In genomic region chr2:6100027-6100749, GRCm38 (mm10) we compare ENCODE assay signal across 7 mouse cellular contexts. TPM values are rescaled to one million over a fixed set of nuclear protein-coding genes. Genes with fewer than 3 reads are reported as not detected.
DNase-seq lines count a peak whose midpoint lies in the region; ATAC-seq lines count a peak whose summit lies in the region.

No protein-coding gene starts in this region.

- H3K4me1 ChIP-seq in heart, embryonic 13.5 days = peaks cover 48% of the 10 kb centered on the region
- H3K4me1 ChIP-seq in neural tube, embryonic 14.5 days (ENCODE audit: control insufficient read depth, insufficient read depth, low read length) = no peaks in the 10 kb centered on the region

- H3K27me3 ChIP-seq in heart, embryonic 13.5 days (replicated peaks) = peaks cover 12% of the 10 kb centered on the region
- H3K27me3 ChIP-seq in neural tube, embryonic 14.5 days (ENCODE audit: control insufficient read depth, insufficient read depth, low read length) = no peaks in the 10 kb centered on the region

- no peaks in the 10 kb centered on the region for H3K9me3 ChIP-seq in heart, embryonic 13.5 days
- no peaks in the 10 kb centered on the region for H3K9me3 ChIP-seq in neural tube, embryonic 14.5 days (ENCODE audit: control insufficient read depth, low read length)

- H3K9ac ChIP-seq in heart, embryonic 13.5 days = peak overlapping the region; percentile 78
- H3K9ac ChIP-seq in neural tube, embryonic 14.5 days (replicated peaks; ENCODE audit: low read depth, low read length) = peak overlapping the region; percentile 48

- ATAC-seq in heart, embryonic 13.5 days (ENCODE audit: extremely low read depth, insufficient number of reproducible peaks, low FRiP score, low TSS enrichment) = peak; percentile 59; the same call in 1 of the 2 replicates
- ATAC-seq in neural tube, embryonic 14.5 days (ENCODE audit: low read depth) = peak; percentile 89

- peak overlapping the region; percentile 93 for H3K27ac ChIP-seq in heart, embryonic 13.5 days (replicated peaks)
- H3K27ac ChIP-seq in neural tube, embryonic 14.5 days (ENCODE audit: low read depth, low read length) = no peak overlapping the region

- peak; percentile 39 for DNase-seq in left cerebral cortex, postnatal 4 days
- DNase-seq in left cerebral cortex, adult 8-10 months (ENCODE audit: low spot score in 2 of 2) = no peak
- DNase-seq in embryo, embryonic 10.5 days (ENCODE audit: low spot score) = peak; percentile 58
- peak; percentile 25 for DNase-seq in liver
- DNase-seq in yolk sac, embryonic 10.5 days (ENCODE audit: low spot score) = no peak

- H3K4me3 ChIP-seq in heart, embryonic 13.5 days = peak overlapping the region; percentile 52
- H3K4me3 ChIP-seq in neural tube, embryonic 14.5 days (ENCODE audit: low read depth, low read length) = peak overlapping the region; percentile 43

- peaks cover 9% of the 10 kb centered on the region for H3K36me3 ChIP-seq in heart, embryonic 13.5 days
- H3K36me3 ChIP-seq in neural tube, embryonic 14.5 days (ENCODE audit: control insufficient read depth, insufficient read depth, low read length) = no peaks in the 10 kb centered on the region

- WGBS in heart, embryonic 13.5 days = 6% methylated on average over 51 of the region's 51 CpGs
- 8% methylated on average over 51 of the region's 51 CpGs for WGBS in neural tube, embryonic 14.5 days

- peak overlapping the region; percentile 80 for H3K4me2 ChIP-seq in heart, embryonic 13.5 days
- H3K4me2 ChIP-seq in neural tube, embryonic 14.5 days (ENCODE audit: low read depth, low read length) = peak overlapping the region; percentile 91

- intact Hi-C loops in left cerebral cortex, postnatal 4 days (cut with DNase I) = no loop called here

RNA-seq across cellular contexts. Expression of gene Proser2, which starts 29.8 kb away (rescaled TPM):
- total RNA-seq in left cerebral cortex, postnatal 4 days (2021) = 1 to 10 TPM; 2.3 to 3.4 TPM
- 1 to 10 TPM; 2.1 to 3.7 (median 2.4) TPM for total RNA-seq in left cerebral cortex, adult 8-10 months (2022)
- 11.0 and 14.6 TPM in 2 replicates for polyA plus RNA-seq in heart, embryonic 13.5 days (2015; fragmentation: Nextera tagmentation; extraction: Ambion mirVana)
- 7.3 and 10.9 TPM in 2 replicates for polyA plus RNA-seq in neural tube, embryonic 14.5 days (2014; fragmentation: Nextera tagmentation; extraction: Ambion mirVana)

Comparison
In these comparisons a context has a peak if more than half of its experiments do, and no peak if none do; other contexts are left out.
1. DNase-seq: peak in left cerebral cortex, postnatal 4 days (single experiment), embryo, embryonic 10.5 days (single experiment) and liver (single experiment); none in left cerebral cortex, adult 8-10 months (0 of 2) and yolk sac, embryonic 10.5 days (single experiment).